Mouse (Mus musculus) spleen, postnatal 4 days (tissue): Measurements from ENCODE around the gene Hpse.
A peak's percentile ranks its signal among the peaks of the same experiment; 100 is the strongest.

ENCODE experiments used
- DNase-seq, 2 experiments: peaks; one replicate each; pipeline ENCODE4 v3.0.0; 2022; ENCODE audit warnings: low spot score in 2 of 2

The Hpse gene

GRCm38 (mm10) chr5:100719235-100720088 is at the start of gene Hpse:
Gene Hpse (minus strand): TSS chr5:100719716.
- peak; percentile 40 to 76 for DNase-seq

- DNase-seq, result no peak
Observed at GRCm38 (mm10) chr5:100766026-100766425, 46.5 kb upstream of the Hpse start.

- no peak for DNase-seq
Observed at GRCm38 (mm10) chr5:100761736-100762135, 42.2 kb upstream of the Hpse start.

GRCm38 (mm10) chr5:100760049-100760663 is 40.6 kb upstream of the Hpse start:
- DNase-seq, result no peak

GRCm38 (mm10) chr5:100758121-100758520 is 38.6 kb upstream of the Hpse start:
- DNase-seq, result no peak

- DNase-seq, result no peak
Observed at GRCm38 (mm10) chr5:100753407-100753806, 33.9 kb upstream of the Hpse start.

- DNase-seq, result no peak
Observed at GRCm38 (mm10) chr5:100751655-100752054, 32.1 kb upstream of the Hpse start.

GRCm38 (mm10) chr5:100750617-100751255 is 31.2 kb upstream of the Hpse start:
- DNase-seq, result peak in 1 of 2 experiments; percentile 21

GRCm38 (mm10) chr5:100738802-100739201 is 19.3 kb upstream of the Hpse start:
- no peak for DNase-seq

GRCm38 (mm10) chr5:100736919-100737318 is 17.4 kb upstream of the Hpse start:
- no peak for DNase-seq

- DNase-seq, result no peak
Observed at GRCm38 (mm10) chr5:100734535-100734934, 15.0 kb upstream of the Hpse start.

- DNase-seq, result peak; percentile 45 to 72
Observed at GRCm38 (mm10) chr5:100728757-100729156, 9.2 kb upstream of the Hpse start.

GRCm38 (mm10) chr5:100726001-100726400 is 6.5 kb upstream of the Hpse start:
- peak in 1 of 2 experiments; percentile 15 for DNase-seq

GRCm38 (mm10) chr5:100716762-100717161 is 2.8 kb downstream of the Hpse start:
- no peak for DNase-seq

GRCm38 (mm10) chr5:100711219-100711618 is 8.3 kb downstream of the Hpse start:
- no peak for DNase-seq

- DNase-seq, result no peak
Observed at GRCm38 (mm10) chr5:100710012-100710411, 9.5 kb downstream of the Hpse start.

- no peak for DNase-seq
Observed at GRCm38 (mm10) chr5:100709035-100709434, 10.5 kb downstream of the Hpse start.

- no peak for DNase-seq
Observed at GRCm38 (mm10) chr5:100706675-100707074, 12.8 kb downstream of the Hpse start.

GRCm38 (mm10) chr5:100704272-100704671 is 15.2 kb downstream of the Hpse start:
- DNase-seq, result no peak

- no peak for DNase-seq
Observed at GRCm38 (mm10) chr5:100702325-100702724, 17.2 kb downstream of the Hpse start.

- no peak for DNase-seq
Observed at GRCm38 (mm10) chr5:100700861-100701620, 18.5 kb downstream of the Hpse start.

GRCm38 (mm10) chr5:100697886-100698285 is 21.6 kb downstream of the Hpse start:
- DNase-seq, result no peak
